Mouse (Mus musculus): Measurements from ENCODE around the gene Tfip11. TPM values are rescaled to one million over a fixed set of nuclear protein-coding genes. Genes with fewer than 3 reads are reported as not detected.

Gene Tfip11
- total and polyA plus RNA-seq, 3 experiments: 34.6 to 44.7 TPM; not detected in 1

DNA sequence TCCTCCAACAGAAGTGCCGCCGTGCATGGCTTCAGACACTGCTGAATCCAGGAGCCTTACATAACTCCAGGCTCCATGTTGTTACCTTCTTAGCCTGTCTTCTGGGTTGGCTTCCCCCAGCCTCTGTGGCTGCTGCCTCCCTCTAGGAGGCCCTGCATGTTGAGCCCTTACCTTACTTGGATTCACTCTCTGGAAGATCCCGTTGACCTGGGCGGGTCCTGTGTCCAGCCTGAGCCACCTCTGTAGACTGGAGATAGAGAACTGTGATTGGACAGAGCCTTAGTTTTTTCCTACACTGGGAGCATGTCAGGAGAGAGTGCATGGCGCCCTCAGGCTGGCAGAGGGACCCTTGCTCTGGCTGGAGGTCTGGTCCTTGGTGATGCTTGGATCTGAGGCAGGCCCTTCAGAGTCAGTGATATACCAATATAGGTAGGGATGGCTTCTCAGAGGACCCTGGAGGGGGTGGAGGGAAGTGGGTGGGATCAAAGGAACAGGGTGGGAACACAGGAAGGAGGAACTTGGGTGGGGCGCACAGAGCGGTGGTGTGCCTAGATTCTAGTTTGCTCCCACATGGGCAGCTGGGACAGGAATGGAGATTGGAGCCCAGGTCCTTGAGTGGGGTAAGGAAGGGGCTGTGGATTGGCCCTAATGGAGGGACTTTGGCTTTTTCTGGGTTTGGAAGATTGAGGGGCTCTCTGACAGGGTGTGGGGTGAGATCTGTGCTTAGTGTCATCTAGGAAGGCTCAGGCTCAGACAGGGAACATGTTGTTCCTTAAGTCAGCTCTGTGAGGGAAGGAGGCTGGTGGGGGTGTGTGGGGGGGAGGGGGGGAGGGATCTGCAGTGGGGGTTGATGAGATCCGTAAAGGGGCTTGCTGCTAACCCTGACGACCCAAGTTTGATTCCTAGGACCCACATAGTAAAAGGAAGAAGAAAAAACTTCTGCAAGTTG, 37.7 kb upstream of the Tfip11 start:
- no peak for DNase-seq (ENCODE audit: low read depth, low spot score)
- Histone ChIP-seq H3K9me3 (replicated peaks; ENCODE audit: insufficient read depth, low read length) (no peaks in the 10 kb centered on the region), H3K4me1 (ENCODE audit: control insufficient read depth in 1 of 2, insufficient read depth in 2 of 2, low read length in 2 of 2) (peaks cover 10 to 52% of the 10 kb centered on the region in 2 experiments), H3K79me2 (ENCODE audit: control insufficient read depth, insufficient read depth, low read length, poor library complexity) (peaks cover 68% of the 10 kb centered on the region), H3K36me3 (ENCODE audit: control insufficient read depth in 1 of 2, insufficient read depth in 2 of 2, low read length in 2 of 2) (peaks cover 0 to 43% of the 10 kb centered on the region in 2 experiments; a peak in 2 of 4 replicates), H3K27me3 (ENCODE audit: control insufficient read depth in 1 of 2, insufficient read depth in 2 of 2, low read length in 2 of 2) (no peaks in the 10 kb centered on the region), H3K9ac (ENCODE audit: control insufficient read depth, low read depth, low read length, poor library complexity, severe bottlenecking) (peak overlapping the region; percentile 54; the same call in 1 of the 2 replicates), H3K4me3 (ENCODE audit: control insufficient read depth in 1 of 2, insufficient read depth in 1 of 2, low read depth in 2 of 2, low read length in 2 of 2) (no peak overlapping the region), H3K27ac (ENCODE audit: control insufficient read depth, low read depth, low read length) (peak overlapping the region; percentile 91)
- TF ChIP-seq KAT2A (conservative IDR thresholded peaks at IDR 0.05; ENCODE audit: low read depth, low read length): no peak
- no peak for TF ChIP-seq POLR2A (IDR thresholded peaks at IDR 0.05; ENCODE audit: control insufficient read depth in 1 of 2, insufficient read depth in 1 of 2, low read depth in 1 of 2, low read length in 2 of 2, poor library complexity in 1 of 2)
- no peak for TF ChIP-seq TBP (IDR thresholded peaks at IDR 0.05; ENCODE audit: low read depth, low read length)

DNA sequence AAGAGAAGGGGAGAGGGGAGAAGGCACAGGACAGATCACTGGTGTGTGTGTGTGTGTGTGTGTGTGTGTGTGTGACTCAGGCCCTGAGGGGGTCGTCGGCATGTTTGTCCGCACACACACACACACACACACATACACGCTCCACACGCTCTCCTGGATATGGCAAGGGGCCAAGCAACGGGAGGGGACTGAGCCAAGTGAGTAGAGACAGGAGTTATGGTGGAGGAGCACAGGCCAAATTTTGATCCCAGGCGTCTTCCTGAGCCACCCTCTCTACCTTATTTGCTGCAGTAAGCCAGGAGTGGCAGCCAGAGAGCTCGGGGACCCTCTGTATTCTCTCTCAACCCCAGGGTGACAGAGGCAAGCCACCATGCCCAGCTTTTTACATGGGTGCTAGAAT, 36.9 kb upstream of the Tfip11 start:
- H3K79me2 ChIP-seq (ENCODE audit: control insufficient read depth, insufficient read depth, low read length, poor library complexity): peaks cover 69% of the 10 kb centered on the region
- TF ChIP-seq GATA1 (IDR thresholded peaks at IDR 0.05; ENCODE audit: low read depth, low read length): no peak
- peaks cover 10 to 46% of the 10 kb centered on the region in 2 experiments for H3K4me1 ChIP-seq (ENCODE audit: control insufficient read depth in 1 of 2, insufficient read depth in 2 of 2, low read length in 2 of 2)
- no peak overlapping the region for H3K9ac ChIP-seq (ENCODE audit: control insufficient read depth, low read depth, low read length, poor library complexity, severe bottlenecking)
- peaks cover 0 to 38% of the 10 kb centered on the region in 2 experiments; a peak in 2 of 4 replicates for H3K36me3 ChIP-seq (ENCODE audit: control insufficient read depth in 1 of 2, insufficient read depth in 2 of 2, low read length in 2 of 2)
- H3K27me3 ChIP-seq (ENCODE audit: control insufficient read depth in 1 of 2, insufficient read depth in 2 of 2, low read length in 2 of 2): no peaks in the 10 kb centered on the region
- no peak overlapping the region for H3K4me3 ChIP-seq (ENCODE audit: control insufficient read depth in 1 of 2, insufficient read depth in 1 of 2, low read depth in 2 of 2, low read length in 2 of 2)
- DNase-seq (ENCODE audit: low read depth, low spot score): no peak
- H3K9me3 ChIP-seq (replicated peaks; ENCODE audit: insufficient read depth, low read length): no peaks in the 10 kb centered on the region
- no peak overlapping the region for H3K27ac ChIP-seq (ENCODE audit: control insufficient read depth, low read depth, low read length)

DNA sequence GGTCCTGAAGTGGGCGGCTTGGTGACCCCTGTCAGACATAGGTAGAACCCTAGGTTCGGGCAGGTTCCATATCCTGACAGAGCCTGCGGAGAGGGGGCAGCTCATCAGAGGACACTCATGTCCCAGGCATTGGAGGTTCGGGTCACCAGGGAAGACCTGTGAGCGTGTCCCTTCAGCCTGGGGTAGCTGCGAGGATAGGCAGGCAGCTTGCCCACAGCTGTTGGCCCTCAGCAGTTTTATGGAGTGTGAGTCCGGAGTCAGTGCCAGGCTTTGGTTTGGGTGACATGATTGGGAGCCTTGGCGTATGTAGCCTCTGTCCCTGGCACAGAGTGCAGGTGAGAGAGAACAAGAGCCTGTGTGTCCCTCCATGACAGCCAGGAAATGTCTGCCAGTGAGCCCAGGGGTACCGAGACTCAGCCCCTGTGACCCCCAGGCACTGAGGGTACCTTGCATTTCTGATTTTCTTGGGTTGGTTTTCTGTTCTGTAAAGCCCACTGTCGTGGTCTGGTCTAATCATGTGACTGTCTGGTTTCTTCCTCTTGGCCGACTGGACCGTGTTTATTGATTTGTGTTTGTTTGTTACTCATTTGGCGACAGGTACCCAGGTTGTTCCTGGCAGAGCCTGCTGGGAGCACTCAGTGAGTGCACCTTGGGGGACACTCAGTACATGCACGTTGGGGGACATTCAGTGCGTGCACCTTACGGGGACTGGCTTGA, 36.2 kb upstream of the Tfip11 start:
- no peak for DNase-seq (ENCODE audit: low read depth, low spot score)
- Histone ChIP-seq H3K27ac (ENCODE audit: control insufficient read depth, low read depth, low read length) (no peak overlapping the region), H3K4me1 (ENCODE audit: control insufficient read depth in 1 of 2, insufficient read depth in 2 of 2, low read length in 2 of 2) (peaks cover 7 to 46% of the 10 kb centered on the region in 2 experiments), H3K9ac (ENCODE audit: control insufficient read depth, low read depth, low read length, poor library complexity, severe bottlenecking) (no peak overlapping the region), H3K79me2 (ENCODE audit: control insufficient read depth, insufficient read depth, low read length, poor library complexity) (peaks cover 62% of the 10 kb centered on the region), H3K4me3 (ENCODE audit: control insufficient read depth in 1 of 2, insufficient read depth in 1 of 2, low read depth in 2 of 2, low read length in 2 of 2) (no peak overlapping the region), H3K27me3 (ENCODE audit: control insufficient read depth in 1 of 2, insufficient read depth in 2 of 2, low read length in 2 of 2) (no peaks in the 10 kb centered on the region), H3K36me3 (ENCODE audit: control insufficient read depth in 1 of 2, insufficient read depth in 2 of 2, low read length in 2 of 2) (peaks cover 0 to 31% of the 10 kb centered on the region in 2 experiments; a peak in 2 of 4 replicates), H3K9me3 (replicated peaks; ENCODE audit: insufficient read depth, low read length) (no peaks in the 10 kb centered on the region)
- TF ChIP-seq RAD21 (IDR thresholded peaks at IDR 0.05; ENCODE audit: low read depth, low read length) (no peak), TBP (IDR thresholded peaks at IDR 0.05; ENCODE audit: low read depth, low read length) (no peak), POLR2AphosphoS2 (IDR thresholded peaks at IDR 0.05; ENCODE audit: low read length) (no peak), ETS1 (IDR thresholded peaks at IDR 0.05; ENCODE audit: low read depth, low read length) (no peak), EP300 (IDR thresholded peaks at IDR 0.05; ENCODE audit: low read depth in 1 of 2, low read length in 2 of 2) (no peak), CHD1 (IDR thresholded peaks at IDR 0.05; ENCODE audit: low read depth, low read length) (no peak), MAX (IDR thresholded peaks at IDR 0.05; ENCODE audit: low read length) (no peak), MXI1 (IDR thresholded peaks at IDR 0.05; ENCODE audit: low read depth, low read length) (no peak), HCFC1 (IDR thresholded peaks at IDR 0.05; ENCODE audit: low read depth, low read length) (no peak), TAL1 (IDR thresholded peaks at IDR 0.05; ENCODE audit: low read length) (no peak), KAT2A (conservative IDR thresholded peaks at IDR 0.05; ENCODE audit: low read depth, low read length) (no peak), ELF1 (IDR thresholded peaks at IDR 0.05; ENCODE audit: low read depth, low read length) (no peak), CTCF (IDR thresholded peaks at IDR 0.05 in 2 of 3, conservative IDR thresholded peaks at IDR 0.05 in 1 of 3; ENCODE audit: control insufficient read depth in 1 of 3, insufficient read depth in 1 of 3, low read depth in 2 of 3, low read length in 3 of 3, poor library complexity in 1 of 3, severe bottlenecking in 1 of 3) (no peak), GABPA (IDR thresholded peaks at IDR 0.05; ENCODE audit: low read depth, low read length) (no peak), JUND (IDR thresholded peaks at IDR 0.05; ENCODE audit: low read depth, low read length) (no peak), ZMIZ1 (IDR thresholded peaks at IDR 0.05; ENCODE audit: low read depth, low read length) (no peak)
